Mouse (Mus musculus): ENCODE results near the gene Oas1c. TPM values are rescaled to one million over a fixed set of nuclear protein-coding genes. Genes with fewer than 3 reads are reported as not detected.

Oas1c gene
- total RNA-seq (2021): 1 to 10 TPM in 1 of 2 experiments, under 1 TPM in 1; 0.82 to 1.0 TPM
- long read RNA-seq, experiment 1, partial matches to known transcripts: 0 of 1 reads
- long read RNA-seq, experiment 1, other reads (novel, unspliced or antisense): 1 of 1 reads
- long read RNA-seq, experiment 2: 0 reads

- H3K4me3 ChIP-seq: peak within 1 kb of the TSS; percentile 49
- intact Hi-C loops (cut with DNase I): loop anchor here (5.0 to 10.0 kb wide), 2 partner anchors 310 to 343 kb away; partner anchors contain the start of gene Plbd2
- peak within 1 kb of the TSS; percentile 66 for H3K27ac ChIP-seq
- peak; percentile 71 to 73 for DNase-seq (ENCODE audit: extremely low spot score in 1 of 2, low spot score in 2 of 2)
- TF ChIP-seq CTCF (IDR thresholded peaks at IDR 0.05): no peak
Observed at GRCm38 (mm10) chr5:120811951-120812819, at the start of gene Oas1c. Gene Oas1c (minus strand): TSS chr5:120812514.

- TF ChIP-seq CTCF (IDR thresholded peaks at IDR 0.05): no peak
- intact Hi-C loops (cut with DNase I): no loop called here
- H3K4me3 ChIP-seq: no peak within 1 kb of the TSS
- no peak within 1 kb of the TSS for H3K27ac ChIP-seq
- no peak for DNase-seq (ENCODE audit: extremely low spot score in 1 of 2, low spot score in 2 of 2)
Observed at GRCm38 (mm10) chr5:120861121-120861520, 48.8 kb upstream of the Oas1c start, which contains the start of gene Oas1h. Gene Oas1h (plus strand): TSS chr5:120861421.

GRCm38 (mm10) chr5:120859241-120859640, 46.9 kb upstream of the Oas1c start:
- TF ChIP-seq CTCF (IDR thresholded peaks at IDR 0.05): no peak
- Histone ChIP-seq H3K27ac (no peak overlapping the region), H3K4me3 (no peak overlapping the region)
- DNase-seq (ENCODE audit: extremely low spot score in 1 of 2, low spot score in 2 of 2): no peak
- intact Hi-C loops (cut with DNase I): no loop called here

- Histone ChIP-seq H3K27ac (no peak overlapping the region), H3K4me3 (no peak overlapping the region)
- intact Hi-C loops (cut with DNase I): no loop called here
- TF ChIP-seq CTCF (IDR thresholded peaks at IDR 0.05): peak; percentile 68
- DNase-seq (ENCODE audit: extremely low spot score in 1 of 2, low spot score in 2 of 2): peak; percentile 11 to 24
Observed at GRCm38 (mm10) chr5:120849601-120850136, 37.4 kb upstream of the Oas1c start.

GRCm38 (mm10) chr5:120847067-120847466, 34.8 kb upstream of the Oas1c start, which contains the start of gene Oas1f:
Gene Oas1f (plus strand): TSS chr5:120847367.
- no peak for DNase-seq (ENCODE audit: extremely low spot score in 1 of 2, low spot score in 2 of 2)
- intact Hi-C loops (cut with DNase I): no loop called here
- Histone ChIP-seq H3K4me3 (no peak within 1 kb of the TSS), H3K27ac (no peak within 1 kb of the TSS)
- no peak for TF ChIP-seq CTCF (IDR thresholded peaks at IDR 0.05)

- no peak overlapping the region for H3K4me3 ChIP-seq
- no peak for DNase-seq (ENCODE audit: extremely low spot score in 1 of 2, low spot score in 2 of 2)
- intact Hi-C loops (cut with DNase I): no loop called here
- no peak overlapping the region for H3K27ac ChIP-seq
- no peak for TF ChIP-seq CTCF (IDR thresholded peaks at IDR 0.05)
Observed at GRCm38 (mm10) chr5:120844713-120845112, 32.4 kb upstream of the Oas1c start.

GRCm38 (mm10) chr5:120836731-120837585, 24.6 kb upstream of the Oas1c start:
- Histone ChIP-seq H3K4me3 (no peak overlapping the region), H3K27ac (no peak overlapping the region)
- intact Hi-C loops (cut with DNase I): loop anchor here (10.0 kb wide), 1 partner anchor 338 kb away; no protein-coding TSS in a partner anchor
- DNase-seq (ENCODE audit: extremely low spot score in 1 of 2, low spot score in 2 of 2): peak; percentile 10 to 49
- peak; percentile 65 for TF ChIP-seq CTCF (IDR thresholded peaks at IDR 0.05)

GRCm38 (mm10) chr5:120833335-120834280, 21.3 kb upstream of the Oas1c start:
- DNase-seq (ENCODE audit: extremely low spot score in 1 of 2, low spot score in 2 of 2): no peak
- intact Hi-C loops (cut with DNase I): loop anchor here (10.0 kb wide), 1 partner anchor 341 kb away; no protein-coding TSS in a partner anchor
- Histone ChIP-seq H3K27ac (no peak overlapping the region), H3K4me3 (no peak overlapping the region)
- no peak for TF ChIP-seq CTCF (IDR thresholded peaks at IDR 0.05)

GRCm38 (mm10) chr5:120831031-120831430, 18.7 kb upstream of the Oas1c start:
- Histone ChIP-seq H3K27ac (no peak overlapping the region), H3K4me3 (no peak overlapping the region)
- intact Hi-C loops (cut with DNase I): loop anchor here (2.0 to 10.0 kb wide), 2 partner anchors 94 to 344 kb away; no protein-coding TSS in a partner anchor
- no peak for TF ChIP-seq CTCF (IDR thresholded peaks at IDR 0.05)
- no peak for DNase-seq (ENCODE audit: extremely low spot score in 1 of 2, low spot score in 2 of 2)

- H3K27ac ChIP-seq: no peak overlapping the region
- no peak for TF ChIP-seq CTCF (IDR thresholded peaks at IDR 0.05)
- H3K4me3 ChIP-seq: no peak overlapping the region
- no peak for DNase-seq (ENCODE audit: extremely low spot score in 1 of 2, low spot score in 2 of 2)
- intact Hi-C loops (cut with DNase I): loop anchor here (10.0 kb wide), 1 partner anchor 336 kb away; no protein-coding TSS in a partner anchor
Observed at GRCm38 (mm10) chr5:120818999-120819398, 6.7 kb upstream of the Oas1c start.

All from left cerebral cortex, adult 2 months (tissue).